Mouse (Mus musculus) ES-Bruce4 (cell line): ENCODE measurements around the gene Btg1-ps1. TPM values are rescaled to one million over a fixed set of nuclear protein-coding genes. Genes with fewer than 3 reads are reported as not detected.
"Not testable (repeated sequence)": the region's sequence is repeated elsewhere in the genome, so short reads cannot be mapped to it uniquely, and the experiment has no call there.

ENCODE experiments used
- H3K27ac ChIP-seq: 2 replicates; pipeline ENCODE4 v1.5.1; 2012; ENCODE audit warnings: low read length, inconsistent platforms; ENCODE audit not compliant: insufficient read depth
- H3K27me3 ChIP-seq: 2 replicates; pipeline ENCODE4 v1.6.1; 2012; ENCODE audit warnings: mild to moderate bottlenecking, low read length, inconsistent platforms; ENCODE audit not compliant: control insufficient read depth, poor library complexity, insufficient read depth, severe bottlenecking
- H3K36me3 ChIP-seq: 2 replicates; pipeline ENCODE4 v1.6.1; 2012; ENCODE audit warnings: inconsistent platforms, mild to moderate bottlenecking, low read length, moderate library complexity; ENCODE audit not compliant: control insufficient read depth, poor library complexity, insufficient read depth, severe bottlenecking
- H3K4me1 ChIP-seq: one replicate; pipeline ENCODE4 v1.8.1; 2011; ENCODE audit warnings: low read length; ENCODE audit not compliant: control insufficient read depth, insufficient read depth
- H3K4me3 ChIP-seq: 2 replicates; pipeline ENCODE4 v1.5.1; 2011; ENCODE audit warnings: low read depth, mild to moderate bottlenecking, low read length
- H3K9ac ChIP-seq: 2 replicates; pipeline ENCODE4 v1.6.1; 2012; ENCODE audit warnings: low read depth, mild to moderate bottlenecking, inconsistent platforms; ENCODE audit not compliant: poor library complexity, severe bottlenecking
- H3K9me3 ChIP-seq: replicated peaks from 2 replicates; pipeline ENCODE4 v1.6.1; 2012; ENCODE audit warnings: mild to moderate bottlenecking, low read length, inconsistent platforms; ENCODE audit not compliant: control insufficient read depth, poor library complexity, insufficient read depth, severe bottlenecking
- CTCF ChIP-seq: IDR thresholded peaks from one replicate; pipeline ENCODE4 v1.8.1; 2011; ENCODE audit warnings: low read depth, low read length
- EP300 ChIP-seq: IDR thresholded peaks from 2 replicates; pipeline ENCODE4 v1.6.1; 2011; ENCODE audit warnings: low read depth, low read length; ENCODE audit not compliant: insufficient read depth
- POLR2A ChIP-seq: IDR thresholded peaks from one replicate; pipeline ENCODE4 v1.8.1; 2011; ENCODE audit warnings: low read length; ENCODE audit not compliant: insufficient read depth
- polyA plus RNA-seq: library from polyadenylated mRNA; stranded (reverse); fragments of >200 nt; gene quantifications from 2 replicates; pipeline ENCODE4 v1.2.4, GENCODE M21; 2011; ENCODE audit warnings: low read depth; ENCODE audit not compliant: missing spikeins, insufficient read depth, insufficient read length

Btg1-ps1 gene
- not detected in 2 replicates for polyA plus RNA-seq

- H3K27me3 ChIP-seq, H3K36me3 ChIP-seq, H3K4me3 ChIP-seq, H3K27ac ChIP-seq, H3K4me1 ChIP-seq, H3K9ac ChIP-seq, H3K9me3 ChIP-seq: not testable (repeated sequence)
Measured at GRCm38 (mm10) chrX:38018597-38018996, at the start of gene Btg1-ps1. Gene Btg1-ps1, minus strand, starts transcription at chrX:38018815.

- H3K4me1 ChIP-seq, result no peaks in the 10 kb centered on the region
- H3K27me3 ChIP-seq, result no peaks in the 10 kb centered on the region
- H3K36me3 ChIP-seq, result no peaks in the 10 kb centered on the region
- no peak within 1 kb of the TSS for H3K9ac ChIP-seq
- no peak for TF ChIP-seq EP300
- no peak for TF ChIP-seq POLR2A
- TF ChIP-seq CTCF, result no peak
- no peak within 1 kb of the TSS for H3K4me3 ChIP-seq
- no peaks in the 10 kb centered on the region for H3K9me3 ChIP-seq
- no peak within 1 kb of the TSS for H3K27ac ChIP-seq
Measured at GRCm38 (mm10) chrX:38066175-38066574, 47.6 kb upstream of the Btg1-ps1 start, which contains the start of gene Rhox10. Gene Rhox10, plus strand, starts transcription at chrX:38066475.

- no peak overlapping the region for H3K4me3 ChIP-seq
- no peaks in the 10 kb centered on the region for H3K36me3 ChIP-seq
Measured at GRCm38 (mm10) chrX:38061544-38061943, 42.9 kb upstream of the Btg1-ps1 start.

GRCm38 (mm10) chrX:38043014-38043413 is 24.4 kb upstream of the Btg1-ps1 start, which contains the start of gene Btg1-ps2:
Gene Btg1-ps2, minus strand, starts transcription at chrX:38043114.
- H3K27ac ChIP-seq, H3K4me1 ChIP-seq, H3K9me3 ChIP-seq, H3K9ac ChIP-seq, H3K27me3 ChIP-seq, H3K4me3 ChIP-seq, H3K36me3 ChIP-seq: not testable (repeated sequence)

More at GRCm38 (mm10) chrX:38061544-38061943, 42.9 kb upstream of the Btg1-ps1 start:
- H3K9ac ChIP-seq, result no peak overlapping the region
- TF ChIP-seq EP300, result no peak
- TF ChIP-seq POLR2A, result no peak
- TF ChIP-seq CTCF, result no peak
- no peaks in the 10 kb centered on the region for H3K9me3 ChIP-seq
- no peaks in the 10 kb centered on the region for H3K27me3 ChIP-seq
- no peaks in the 10 kb centered on the region for H3K4me1 ChIP-seq
- no peak overlapping the region for H3K27ac ChIP-seq

- TF ChIP-seq CTCF (no peak), POLR2A (no peak), EP300 (no peak)
- H3K27ac ChIP-seq, result no peak overlapping the region
- H3K9me3 ChIP-seq, result no peaks in the 10 kb centered on the region
- no peaks in the 10 kb centered on the region for H3K36me3 ChIP-seq
- no peak overlapping the region for H3K4me3 ChIP-seq
- no peaks in the 10 kb centered on the region for H3K4me1 ChIP-seq
- H3K27me3 ChIP-seq, result no peaks in the 10 kb centered on the region
- H3K9ac ChIP-seq, result no peak overlapping the region
Measured at GRCm38 (mm10) chrX:38039666-38040065, 21.1 kb upstream of the Btg1-ps1 start.

GRCm38 (mm10) chrX:38033841-38034240 is 15.2 kb upstream of the Btg1-ps1 start:
- Histone ChIP-seq H3K36me3 (no peaks in the 10 kb centered on the region), H3K4me1 (no peaks in the 10 kb centered on the region), H3K27ac (no peak overlapping the region), H3K4me3 (no peak overlapping the region), H3K27me3 (no peaks in the 10 kb centered on the region), H3K9ac (no peak overlapping the region), H3K9me3 (no peaks in the 10 kb centered on the region)
- no peak for TF ChIP-seq CTCF
- TF ChIP-seq POLR2A, result no peak
- TF ChIP-seq EP300, result no peak
